Mouse (Mus musculus): ENCODE results near the gene Aatf. TPM values are rescaled to one million over a fixed set of nuclear protein-coding genes. Genes with fewer than 3 reads are reported as not detected.
A peak's percentile ranks its signal among the peaks of the same experiment; 100 is the strongest.

The Aatf gene
- polyA plus RNA-seq, 1 experiment from 2014 or later: 59.5 TPM

DNA sequence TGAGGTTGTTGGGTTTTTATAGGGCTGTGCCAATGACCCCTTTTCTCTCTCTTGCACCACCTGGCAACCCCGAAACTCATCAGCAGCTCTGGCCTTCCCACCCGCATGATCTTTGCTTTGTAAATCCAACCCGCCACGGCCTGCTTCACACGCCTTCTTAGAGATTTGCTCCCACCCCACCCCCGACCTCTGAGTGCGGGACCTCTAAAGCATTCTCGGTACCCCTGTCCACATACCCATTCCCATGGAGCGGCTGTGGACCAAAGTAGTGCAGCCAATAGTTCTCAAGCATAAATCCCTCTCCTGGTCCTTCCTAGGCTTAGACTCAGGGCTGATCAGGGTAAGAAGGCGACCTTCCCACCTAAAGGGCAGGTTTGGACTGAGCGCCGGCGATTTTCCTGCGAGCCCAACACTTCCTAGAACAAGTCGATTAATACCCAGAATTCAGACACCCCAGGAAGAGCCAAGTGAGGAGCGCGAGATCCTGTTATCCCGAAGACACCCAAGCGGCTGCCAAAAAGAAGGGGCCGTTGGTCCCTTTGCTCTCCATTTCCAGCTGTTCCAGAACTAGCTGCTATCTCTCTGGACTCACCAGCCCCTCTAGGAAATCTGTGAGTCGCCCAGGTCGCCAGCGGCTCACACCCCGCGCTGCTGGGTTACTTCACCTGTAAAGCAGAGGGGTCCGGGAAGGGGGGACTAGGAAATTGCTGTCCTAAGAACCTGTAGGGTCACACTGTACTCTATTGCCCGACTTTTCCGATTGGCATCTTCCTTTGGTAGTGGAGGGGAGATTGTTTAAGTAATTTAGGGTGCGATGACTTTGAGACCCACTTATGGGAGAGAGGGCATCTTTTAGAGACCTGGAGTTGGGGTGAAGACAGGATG lies 13.9 kb upstream of the Aatf start:
- peaks cover 100% of the 10 kb centered on the region for H3K27me3 ChIP-seq
- H3K4me1 ChIP-seq (replicated peaks): peaks cover 67% of the 10 kb centered on the region
- H3K27ac ChIP-seq: peak overlapping the region; percentile 86
- no peaks in the 10 kb centered on the region for H3K36me3 ChIP-seq
- ATAC-seq: no peak
- WGBS: 1% methylated on average over 29 of the region's 29 CpGs
- no peaks in the 10 kb centered on the region for H3K9me3 ChIP-seq
- peak overlapping the region; percentile 61 for H3K4me3 ChIP-seq (replicated peaks)
- peak overlapping the region; percentile 89 for H3K9ac ChIP-seq (replicated peaks)
- peak overlapping the region; percentile 71 for H3K4me2 ChIP-seq (replicated peaks)

- Histone ChIP-seq H3K9me3 (no peaks in the 10 kb centered on the region), H3K27ac (peak overlapping the region; percentile 86), H3K4me1 (replicated peaks) (peaks cover 60% of the 10 kb centered on the region), H3K4me2 (replicated peaks) (peak overlapping the region; percentile 71), H3K9ac (replicated peaks) (peak overlapping the region; percentile 89), H3K4me3 (replicated peaks) (peak overlapping the region; percentile 61), H3K27me3 (peaks cover 100% of the 10 kb centered on the region), H3K36me3 (no peaks in the 10 kb centered on the region)
- WGBS: under 1% methylated on average over 10 of the region's 10 CpGs
- no peak for ATAC-seq
Measured at GRCm38 (mm10) chr11:84526451-84526850, 13.1 kb upstream of the Aatf start.

GRCm38 (mm10) chr11:84525421-84526274 lies 12.3 kb upstream of the Aatf start, which contains the start of gene Lhx1:
Gene Lhx1 (minus strand): TSS chr11:84525535.
- Histone ChIP-seq H3K9me3 (no peaks in the 10 kb centered on the region), H3K4me1 (replicated peaks) (peaks cover 55% of the 10 kb centered on the region), H3K36me3 (no peaks in the 10 kb centered on the region), H3K27ac (peak within 1 kb of the TSS; percentile 91), H3K27me3 (peaks cover 100% of the 10 kb centered on the region), H3K9ac (replicated peaks) (peak within 1 kb of the TSS; percentile 89), H3K4me2 (replicated peaks) (peak within 1 kb of the TSS; percentile 71), H3K4me3 (replicated peaks) (peak within 1 kb of the TSS; percentile 61)
- under 1% methylated on average over 64 of the region's 64 CpGs for WGBS
- ATAC-seq: peak; percentile 92

- Histone ChIP-seq H3K9me3 (no peaks in the 10 kb centered on the region), H3K36me3 (0 out of 2 replicates have a peak, but pooled peaks cover 6% of the 10 kb centered on the region), H3K27ac (peak overlapping the region; percentile 91), H3K4me1 (replicated peaks) (peaks cover 52% of the 10 kb centered on the region), H3K27me3 (peaks cover 100% of the 10 kb centered on the region), H3K4me2 (replicated peaks) (peak overlapping the region; percentile 71), H3K4me3 (replicated peaks) (peak overlapping the region; percentile 61), H3K9ac (replicated peaks) (peak overlapping the region; percentile 89)
- under 1% methylated on average over 48 of the region's 48 CpGs for WGBS
- peak; percentile 59; the same call in 1 of the 2 replicates for ATAC-seq
Measured at GRCm38 (mm10) chr11:84524511-84525270, 11.4 kb upstream of the Aatf start.

GRCm38 (mm10) chr11:84523841-84524510 lies 10.7 kb upstream of the Aatf start:
- peak overlapping the region; percentile 89 for H3K9ac ChIP-seq (replicated peaks)

GRCm38 (mm10) chr11:84523321-84523831 lies 10.1 kb upstream of the Aatf start:
- WGBS: under 1% methylated on average over 16 of the region's 16 CpGs
- Histone ChIP-seq H3K36me3 (0 out of 2 replicates have a peak, but pooled peaks cover 9% of the 10 kb centered on the region), H3K9me3 (no peaks in the 10 kb centered on the region), H3K4me1 (replicated peaks) (peaks cover 47% of the 10 kb centered on the region), H3K27ac (peak overlapping the region; percentile 91), H3K4me3 (replicated peaks) (peak overlapping the region; percentile 61), H3K4me2 (replicated peaks) (peak overlapping the region; percentile 71), H3K27me3 (peaks cover 100% of the 10 kb centered on the region), H3K9ac (replicated peaks) (peak overlapping the region; percentile 89)
- ATAC-seq: no peak

More at GRCm38 (mm10) chr11:84523841-84524510, 10.7 kb upstream of the Aatf start:
- Histone ChIP-seq H3K9me3 (no peaks in the 10 kb centered on the region), H3K27me3 (peaks cover 100% of the 10 kb centered on the region), H3K4me3 (replicated peaks) (peak overlapping the region; percentile 61), H3K4me2 (replicated peaks) (peak overlapping the region; percentile 71), H3K4me1 (replicated peaks) (peaks cover 48% of the 10 kb centered on the region), H3K36me3 (0 out of 2 replicates have a peak, but pooled peaks cover 9% of the 10 kb centered on the region), H3K27ac (peak overlapping the region; percentile 91)
- WGBS: under 1% methylated on average over 35 of the region's 35 CpGs
- ATAC-seq: no peak

- Histone ChIP-seq H3K9ac (replicated peaks) (peak overlapping the region; percentile 89), H3K4me3 (replicated peaks) (peak overlapping the region; percentile 61), H3K9me3 (no peaks in the 10 kb centered on the region), H3K27ac (peak overlapping the region; percentile 91), H3K27me3 (peaks cover 96% of the 10 kb centered on the region), H3K36me3 (0 out of 2 replicates have a peak, but pooled peaks cover 9% of the 10 kb centered on the region), H3K4me1 (replicated peaks) (peaks cover 47% of the 10 kb centered on the region), H3K4me2 (replicated peaks) (peak overlapping the region; percentile 71)
- WGBS: 1% methylated on average over 40 of the region's 40 CpGs
- no peak for ATAC-seq
Measured at GRCm38 (mm10) chr11:84522577-84523320, 9.4 kb upstream of the Aatf start.

DNA sequence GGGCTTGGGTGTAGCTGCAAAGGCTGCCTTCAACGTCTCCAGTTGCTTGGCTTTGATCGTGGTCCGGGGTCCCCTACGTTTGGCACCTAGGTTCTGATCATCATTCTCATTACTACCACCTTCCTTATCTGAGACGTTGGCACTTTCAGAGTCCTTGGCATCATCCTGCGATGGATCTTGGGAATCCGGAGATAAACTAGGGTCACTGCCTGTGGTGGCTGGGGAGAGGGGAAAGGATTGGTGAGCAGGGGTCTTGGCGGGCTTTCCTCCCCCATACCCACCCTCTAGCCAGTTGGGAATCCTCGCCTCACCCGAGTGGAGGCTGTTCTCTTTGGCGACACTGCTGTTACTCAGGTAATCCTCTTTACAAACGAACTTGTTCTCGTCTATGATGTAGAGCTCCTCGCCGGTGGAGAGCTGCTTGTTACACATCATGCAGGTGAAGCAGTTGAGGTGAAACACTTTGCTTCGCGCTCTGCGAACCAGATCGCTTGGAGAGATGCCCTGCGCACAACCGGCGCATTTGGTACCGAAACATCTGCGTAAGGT lies 8.5 kb upstream of the Aatf start:
- peak overlapping the region; percentile 61 for H3K4me3 ChIP-seq (replicated peaks)
- peaks cover 91% of the 10 kb centered on the region for H3K27me3 ChIP-seq
- 0 out of 2 replicates have a peak, but pooled peaks cover 9% of the 10 kb centered on the region for H3K36me3 ChIP-seq
- 3% methylated on average over 24 of the region's 24 CpGs for WGBS
- H3K9ac ChIP-seq (replicated peaks): peak overlapping the region; percentile 89
- no peak for ATAC-seq
- peaks cover 47% of the 10 kb centered on the region for H3K4me1 ChIP-seq (replicated peaks)
- peak overlapping the region; percentile 91 for H3K27ac ChIP-seq
- H3K9me3 ChIP-seq: no peaks in the 10 kb centered on the region
- H3K4me2 ChIP-seq (replicated peaks): peak overlapping the region; percentile 71

GRCm38 (mm10) chr11:84521071-84521390 lies 7.7 kb upstream of the Aatf start:
- ATAC-seq: no peak
- H3K4me2 ChIP-seq (replicated peaks): peak overlapping the region; percentile 71

More at GRCm38 (mm10) chr11:84521071-84521390, 7.7 kb upstream of the Aatf start:
- H3K4me1 ChIP-seq (replicated peaks): peaks cover 41% of the 10 kb centered on the region
- peak overlapping the region; percentile 61 for H3K4me3 ChIP-seq (replicated peaks)
- H3K27ac ChIP-seq: peak overlapping the region; percentile 91
- peak overlapping the region; percentile 89 for H3K9ac ChIP-seq (replicated peaks)
- no peaks in the 10 kb centered on the region for H3K9me3 ChIP-seq
- peaks cover 89% of the 10 kb centered on the region for H3K27me3 ChIP-seq
- 0 out of 2 replicates have a peak, but pooled peaks cover 9% of the 10 kb centered on the region for H3K36me3 ChIP-seq
- 9% methylated on average over 3 of the region's 3 CpGs for WGBS
